19 mouse cellular contexts compared by ENCODE assay signal in genomic region chr2:48513848-48514247, GRCm38 (mm10).
"Had no signal": no experiment of that assay in that cellular context is flagged by ENCODE, and none has a peak within 500 bp of the region (broad histone marks: within the 10 kb centered on the region; RNA-seq: fewer than 3 reads in every experiment).

No protein-coding gene starts in this region.

- H3K4me3 ChIP-seq: intestine, embryonic 15.5 days; kidney, embryonic 15.5 days; layer of hippocampus, adult 2 months; limb, embryonic 12.5 days; liver, embryonic 13.5 days; midbrain, embryonic 13.5 days had no signal

- H3K4me1 ChIP-seq: intestine, embryonic 15.5 days; kidney, embryonic 15.5 days; liver, embryonic 13.5 days; midbrain, embryonic 13.5 days had no signal

- H3K9me3 ChIP-seq: intestine, embryonic 15.5 days; kidney, embryonic 15.5 days; limb, embryonic 12.5 days; liver, embryonic 13.5 days; midbrain, embryonic 13.5 days had no signal

- H3K27me3 ChIP-seq: intestine, embryonic 15.5 days; kidney, embryonic 15.5 days; limb, embryonic 12.5 days; liver, embryonic 13.5 days; midbrain, embryonic 13.5 days had no signal

- DNase-seq: kidney, adult 11 months; kidney, adult 8-10 months; kidney, postnatal 14 days; layer of hippocampus, adult 9-11 months; liver, embryonic 13.5 days; lung, adult 2 months; lung, postnatal 14 days; lung, postnatal 4 days; right cerebral cortex, adult 18-20 months; right cerebral cortex, postnatal 14 days; right cerebral cortex, postnatal 4 days; thymus, postnatal 14 days; thymus, postnatal 4 days had no signal

- H3K9ac ChIP-seq: intestine, embryonic 15.5 days; kidney, embryonic 15.5 days; limb, embryonic 12.5 days; liver, embryonic 13.5 days; midbrain, embryonic 13.5 days had no signal

- H3K36me3 ChIP-seq: intestine, embryonic 15.5 days; kidney, embryonic 15.5 days; limb, embryonic 12.5 days; liver, embryonic 13.5 days; midbrain, embryonic 13.5 days had no signal

- ATAC-seq: intestine, embryonic 15.5 days; midbrain, embryonic 13.5 days; midbrain, embryonic 16.5 days had no signal

- H3K27ac ChIP-seq: intestine, embryonic 15.5 days; kidney, embryonic 15.5 days; layer of hippocampus, adult 2 months; limb, embryonic 12.5 days; liver, embryonic 13.5 days; midbrain, embryonic 13.5 days had no signal

- H3K4me2 ChIP-seq: intestine, embryonic 15.5 days; kidney, embryonic 15.5 days; limb, embryonic 12.5 days; liver, embryonic 13.5 days; midbrain, embryonic 13.5 days had no signal
